Mouse (Mus musculus) limb, embryonic 10.5 days (tissue): ENCODE measurements around the gene Asl. TPM values are rescaled to one million over a fixed set of nuclear protein-coding genes. Genes with fewer than 3 reads are reported as not detected.
"Not testable (repeated sequence)": the region's sequence is repeated elsewhere in the genome, so short reads cannot be mapped to it uniquely, and the experiment has no call there.

Source experiments
- DNase-seq: peaks from one replicate; pipeline ENCODE4 v3.0.0-alpha.2; 2017; ENCODE audit warnings: low spot score
- H3K27ac ChIP-seq: fragments of 300-500 bp; sonication (generic); 2 replicates; pipeline ENCODE4 v1.5.1; 2016; ENCODE audit warnings: mild to moderate bottlenecking
- H3K27me3 ChIP-seq: fragments of 300-500 bp; sonication (generic); 2 replicates; pipeline ENCODE4 v1.6.1; 2016; ENCODE audit warnings: low read depth, mild to moderate bottlenecking; ENCODE audit not compliant: poor library complexity, severe bottlenecking
- H3K36me3 ChIP-seq: fragments of 300-500 bp; sonication (generic); 2 replicates; pipeline ENCODE4 v1.6.1; 2016; ENCODE audit warnings: mild to moderate bottlenecking, moderate library complexity
- H3K4me1 ChIP-seq: fragments of 300-500 bp; sonication (generic); 2 replicates; pipeline ENCODE4 v1.6.1; 2016
- H3K4me3 ChIP-seq: fragments of 300-500 bp; sonication (generic); 2 replicates; pipeline ENCODE4 v1.5.1; 2016; ENCODE audit warnings: mild to moderate bottlenecking, moderate library complexity
- H3K9me3 ChIP-seq: fragments of 300-500 bp; sonication (generic); replicated peaks from 2 replicates; pipeline ENCODE4 v1.6.1; 2016; ENCODE audit warnings: mild to moderate bottlenecking
- WGBS: fragments of 180-500 bp; shearing (Covaris S2); methylation state at CpG from one replicate; pipeline ENCODE4 v1.1.7; 2016; 5-methylcytosine and 5-hydroxymethylcytosine counted together
- polyA plus RNA-seq: library from polyadenylated mRNA; unstranded; fragments of >200 nt; fragmentation: Nextera tagmentation; extraction: Ambion mirVana; gene quantifications from 2 replicates; pipeline ENCODE4 v1.2.1, GENCODE M21; 2016

The Asl gene
- polyA plus RNA-seq, 1 experiment from 2014 or later = 26.1 TPM

DNA sequence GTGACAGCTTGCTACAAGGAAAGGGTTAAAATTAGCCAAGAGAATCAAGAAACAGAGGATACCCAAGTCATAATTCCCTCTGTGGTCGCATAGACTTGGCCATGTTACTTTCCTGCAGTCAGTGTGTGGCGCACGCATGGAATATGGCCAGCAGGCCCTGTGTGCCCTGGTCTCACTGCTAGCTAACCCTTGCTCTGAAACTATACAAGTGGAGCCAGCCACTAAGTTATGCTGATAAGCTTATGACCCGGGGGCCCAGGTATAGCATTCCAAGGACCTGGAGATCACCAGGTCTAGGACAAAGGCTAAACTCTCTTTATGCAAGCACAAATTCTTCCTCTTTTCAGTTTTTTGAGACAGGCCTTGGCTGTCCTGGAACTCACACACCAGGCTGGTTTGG, 11.8 kb upstream of the Asl start:
- Histone ChIP-seq H3K4me1 (no peaks in the 10 kb centered on the region), H3K9me3 (no peaks in the 10 kb centered on the region), H3K27me3 (no peaks in the 10 kb centered on the region), H3K4me3 (no peak overlapping the region), H3K36me3 (peaks cover 86% of the 10 kb centered on the region), H3K27ac (no peak overlapping the region)
- 94% methylated on average over 4 of the region's 4 CpGs for WGBS
- DNase-seq = no peak

DNA sequence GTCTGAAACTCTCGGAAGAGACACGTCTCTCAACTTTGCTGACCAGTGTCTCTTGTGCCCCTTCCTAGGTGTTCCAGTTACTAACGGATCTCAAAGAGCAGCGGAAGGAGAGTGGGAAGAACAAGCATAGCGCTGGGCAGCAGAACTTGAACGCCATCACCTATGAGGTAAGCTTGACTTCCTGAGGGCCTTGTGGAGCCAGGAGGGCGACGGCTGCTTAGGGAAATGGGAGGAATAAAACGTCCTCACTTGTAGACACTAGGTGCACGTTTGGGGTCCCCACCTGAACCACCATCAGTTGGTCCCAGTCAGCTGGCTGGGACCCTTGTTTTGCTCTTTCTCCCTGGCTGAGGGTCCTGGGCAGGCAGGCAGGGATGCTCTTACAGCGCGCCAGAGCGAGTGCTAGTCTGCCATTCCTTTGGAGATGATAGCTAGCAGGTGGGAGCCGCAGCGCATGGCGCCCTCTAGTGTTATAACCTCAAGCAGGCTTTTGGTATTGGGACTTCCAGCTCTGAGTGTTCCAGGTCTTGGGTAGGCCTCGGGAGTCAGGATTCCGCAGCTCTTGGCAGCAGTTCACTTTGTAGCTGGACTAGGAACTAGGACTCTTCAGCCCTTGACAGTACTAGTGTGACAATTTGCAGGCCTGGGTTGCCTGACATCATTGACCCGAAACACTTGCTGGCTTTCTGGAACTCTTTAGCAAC, 8.9 kb upstream of the Asl start:
- H3K36me3 ChIP-seq = peaks cover 70% of the 10 kb centered on the region

DNA sequence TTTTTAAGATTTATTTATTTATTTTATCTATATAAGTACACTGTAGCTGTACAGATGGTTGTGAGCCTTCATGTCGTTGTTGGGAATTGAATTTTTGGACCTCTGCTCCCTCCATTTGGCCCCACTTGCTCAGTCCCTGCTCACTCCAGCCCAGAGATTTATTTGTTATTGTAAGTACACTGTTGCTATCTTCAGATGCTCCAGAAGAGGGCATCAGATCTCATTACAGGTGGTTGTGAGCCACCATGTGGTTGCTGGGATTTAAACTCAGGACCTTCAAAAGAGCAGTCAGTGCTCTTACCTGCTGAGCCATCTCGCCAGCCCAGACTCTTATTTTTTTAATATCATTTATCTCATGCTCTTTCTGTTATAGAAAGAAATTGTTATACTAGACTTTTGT, 7.3 kb upstream of the Asl start:
- not testable (repeated sequence) for H3K4me1 ChIP-seq, H3K27me3 ChIP-seq, H3K9me3 ChIP-seq, DNase-seq, H3K27ac ChIP-seq, H3K4me3 ChIP-seq
- H3K36me3 ChIP-seq = peaks cover 59% of the 10 kb centered on the region
- WGBS = 60% methylated on average over 2 of the region's 2 CpGs

More for the DNA sequence above, 8.9 kb upstream of the Asl start:
- Histone ChIP-seq H3K27ac (no peak overlapping the region), H3K9me3 (no peaks in the 10 kb centered on the region), H3K27me3 (no peaks in the 10 kb centered on the region), H3K4me3 (no peak overlapping the region), H3K4me1 (no peaks in the 10 kb centered on the region)
- WGBS = 68% methylated on average over 19 of the region's 19 CpGs
- DNase-seq = peak; percentile 66

DNA sequence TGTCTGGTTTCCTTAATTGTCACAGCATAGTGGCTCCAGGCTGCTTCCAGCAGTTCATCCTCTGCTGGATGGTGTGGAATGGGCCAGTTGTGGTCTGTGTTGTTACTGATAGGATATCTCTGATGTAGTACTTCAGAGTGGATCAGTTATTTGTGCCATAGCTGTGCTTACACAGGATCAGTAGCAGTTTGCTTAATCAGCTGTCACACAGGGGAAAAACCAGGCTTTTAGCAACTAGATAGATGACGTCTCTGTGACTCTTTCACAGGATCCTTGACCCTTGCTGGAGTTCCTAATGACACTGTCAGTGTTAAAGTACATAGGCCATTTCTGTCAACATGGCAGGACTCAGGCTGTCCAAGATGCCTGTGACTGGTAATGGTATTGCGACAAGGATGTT, 4.8 kb upstream of the Asl start:
- Histone ChIP-seq H3K27ac (no peak overlapping the region), H3K4me1 (peaks cover 9% of the 10 kb centered on the region; the same call in 1 of the 2 replicates), H3K27me3 (no peaks in the 10 kb centered on the region), H3K36me3 (peaks cover 43% of the 10 kb centered on the region), H3K4me3 (no peak overlapping the region), H3K9me3 (no peaks in the 10 kb centered on the region)
- 76% methylated on average over 2 of the region's 2 CpGs for WGBS
- DNase-seq = no peak

DNA sequence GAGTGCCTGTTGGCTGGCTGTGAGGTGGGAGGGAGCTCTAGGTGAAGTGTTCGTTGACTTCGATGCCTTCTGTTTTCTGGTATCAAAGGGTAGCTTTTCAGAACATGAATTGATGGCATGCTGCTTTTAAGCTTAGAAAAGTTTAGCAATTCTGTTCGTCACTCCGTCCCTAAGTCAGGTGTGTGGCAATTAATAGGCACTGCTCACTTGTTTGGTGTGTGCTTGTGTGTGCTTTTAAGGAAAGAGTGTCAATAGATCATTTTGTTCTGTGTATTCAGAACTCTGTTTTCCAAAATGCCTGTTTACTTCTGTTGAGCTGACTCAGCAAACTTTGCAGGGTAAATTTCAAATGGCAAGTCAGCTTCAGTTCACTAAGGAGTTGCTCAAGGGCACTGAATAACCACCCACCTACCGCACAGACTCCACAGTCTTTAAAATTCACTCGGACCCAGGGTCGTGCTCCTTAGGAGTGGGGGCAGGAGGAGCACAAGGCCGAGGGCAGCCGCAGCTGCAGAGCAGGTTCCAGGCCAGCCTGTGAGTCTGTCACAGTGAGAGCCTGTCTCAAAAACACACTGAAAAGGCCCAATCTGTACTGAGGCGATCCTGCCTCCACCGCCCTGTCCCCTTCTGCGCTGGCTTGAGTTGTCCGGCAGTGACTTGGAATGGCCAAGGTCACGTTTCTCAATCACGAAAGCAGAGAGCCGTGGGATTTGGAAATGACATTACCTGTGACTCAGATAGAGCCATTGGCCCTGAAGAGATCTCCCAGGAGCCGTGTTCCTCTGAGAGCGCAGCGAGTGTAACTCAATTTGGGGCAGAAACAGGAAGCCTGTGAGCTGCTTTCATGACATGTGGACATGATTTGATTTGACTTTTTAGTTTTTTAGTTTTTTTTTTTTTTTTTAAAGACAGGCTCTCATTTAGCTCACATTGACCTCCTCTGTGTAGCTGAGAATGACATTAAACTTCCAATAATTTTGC, 2.7 kb upstream of the Asl start:
- DNase-seq = no peak
- H3K4me1 ChIP-seq = peaks cover 9% of the 10 kb centered on the region; the same call in 1 of the 2 replicates
- 95% methylated on average over 19 of the region's 19 CpGs for WGBS
- H3K4me3 ChIP-seq = no peak overlapping the region
- peaks cover 29% of the 10 kb centered on the region for H3K36me3 ChIP-seq
- H3K27me3 ChIP-seq = no peaks in the 10 kb centered on the region
- H3K27ac ChIP-seq = no peak overlapping the region
- H3K9me3 ChIP-seq = no peaks in the 10 kb centered on the region

DNA sequence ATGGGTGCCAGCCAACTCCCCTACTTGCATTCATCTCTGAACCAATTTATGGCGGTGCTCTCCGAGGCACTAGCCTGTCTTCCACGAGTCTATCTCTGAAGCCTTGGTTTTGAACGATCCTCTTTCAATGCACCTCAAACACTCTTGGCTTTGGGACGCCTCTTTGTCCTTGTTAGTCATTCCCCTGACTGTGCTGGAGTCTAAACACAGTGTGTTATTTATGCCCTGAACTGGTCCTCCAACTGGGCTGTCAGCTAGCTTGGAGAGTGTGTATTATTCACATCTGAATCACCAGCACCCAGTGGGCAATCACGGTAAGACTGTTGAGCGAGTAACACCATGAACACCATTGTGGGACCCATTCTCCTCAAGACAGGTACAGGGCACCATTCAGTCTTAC, 1.4 kb downstream of the Asl start:
- Histone ChIP-seq H3K27ac (no peak overlapping the region), H3K27me3 (no peaks in the 10 kb centered on the region), H3K4me3 (no peak overlapping the region), H3K36me3 (peaks cover 9% of the 10 kb centered on the region; the same call in 1 of the 2 replicates), H3K4me1 (peaks cover 17% of the 10 kb centered on the region), H3K9me3 (no peaks in the 10 kb centered on the region)
- no peak for DNase-seq
- WGBS = 86% methylated on average over 7 of the region's 7 CpGs

DNA sequence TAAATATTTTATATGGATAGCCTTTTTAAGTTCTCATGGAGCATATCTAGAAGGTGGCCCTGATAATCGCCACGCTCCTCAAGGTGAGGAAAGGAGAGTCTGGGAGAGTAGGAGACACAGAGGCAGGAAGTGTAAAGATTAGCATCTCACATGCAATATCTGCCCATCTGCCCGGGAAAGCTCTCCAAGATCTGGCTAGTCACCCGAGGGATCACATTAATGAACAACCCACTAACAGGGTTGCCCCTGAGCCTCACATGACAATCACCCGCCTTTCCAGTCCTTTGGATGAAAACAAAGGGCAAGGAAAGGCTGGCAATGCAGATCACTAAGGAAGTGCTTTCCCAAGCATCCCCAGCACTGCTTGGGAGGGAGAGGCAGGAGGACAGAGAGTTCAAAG, 1.9 kb downstream of the Asl start:
- DNase-seq = no peak
- 80% methylated on average over 5 of the region's 5 CpGs for WGBS
- no peaks in the 10 kb centered on the region for H3K27me3 ChIP-seq
- H3K27ac ChIP-seq = no peak overlapping the region
- peaks cover 20% of the 10 kb centered on the region for H3K4me1 ChIP-seq
- H3K36me3 ChIP-seq = peaks cover 9% of the 10 kb centered on the region; the same call in 1 of the 2 replicates
- H3K4me3 ChIP-seq = no peak overlapping the region
- H3K9me3 ChIP-seq = no peaks in the 10 kb centered on the region

DNA sequence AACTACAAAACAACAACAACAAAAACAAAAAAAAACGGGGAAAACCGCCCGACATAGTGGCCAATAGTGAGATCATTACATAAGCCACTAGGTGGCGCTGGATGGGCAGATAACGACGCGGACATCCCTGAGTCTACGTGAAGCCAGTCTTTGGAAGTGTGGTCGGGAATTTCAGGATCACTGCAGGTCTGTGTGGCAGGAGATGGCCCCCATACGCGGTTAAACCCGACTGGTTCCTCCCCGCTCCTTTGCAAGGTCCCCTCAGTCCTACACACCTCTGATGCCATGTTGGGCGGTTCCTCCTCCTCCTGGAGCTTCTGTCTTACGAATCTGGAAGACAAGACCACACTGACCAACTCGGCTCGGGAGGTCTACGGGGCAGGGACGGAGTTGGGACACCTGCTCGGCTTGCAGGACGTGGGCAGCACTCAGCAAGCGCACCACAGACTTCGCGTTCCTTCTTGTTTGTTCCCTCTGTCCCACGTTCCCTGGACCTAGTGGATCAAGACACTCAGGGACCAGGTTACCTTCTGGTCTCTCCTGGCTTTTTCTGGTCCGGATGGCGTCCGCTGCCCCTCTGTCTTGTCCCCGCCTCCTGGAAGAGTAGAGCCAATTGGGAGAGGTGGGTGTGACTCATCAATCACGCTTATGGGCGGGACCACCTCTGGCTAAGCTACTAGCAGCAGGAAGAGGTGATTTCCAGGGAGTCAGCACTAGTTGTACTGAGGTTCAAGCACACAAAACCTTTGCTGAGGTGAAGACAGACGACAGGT, 5.1 kb downstream of the Asl start:
- Histone ChIP-seq H3K27me3 (no peaks in the 10 kb centered on the region), H3K4me1 (peaks cover 30% of the 10 kb centered on the region), H3K4me3 (peak overlapping the region; percentile 54), H3K27ac (peak overlapping the region; percentile 53), H3K36me3 (no peaks in the 10 kb centered on the region), H3K9me3 (no peaks in the 10 kb centered on the region)
- peak; percentile 84 for DNase-seq
- WGBS = under 1% methylated on average over 32 of the region's 32 CpGs

DNA sequence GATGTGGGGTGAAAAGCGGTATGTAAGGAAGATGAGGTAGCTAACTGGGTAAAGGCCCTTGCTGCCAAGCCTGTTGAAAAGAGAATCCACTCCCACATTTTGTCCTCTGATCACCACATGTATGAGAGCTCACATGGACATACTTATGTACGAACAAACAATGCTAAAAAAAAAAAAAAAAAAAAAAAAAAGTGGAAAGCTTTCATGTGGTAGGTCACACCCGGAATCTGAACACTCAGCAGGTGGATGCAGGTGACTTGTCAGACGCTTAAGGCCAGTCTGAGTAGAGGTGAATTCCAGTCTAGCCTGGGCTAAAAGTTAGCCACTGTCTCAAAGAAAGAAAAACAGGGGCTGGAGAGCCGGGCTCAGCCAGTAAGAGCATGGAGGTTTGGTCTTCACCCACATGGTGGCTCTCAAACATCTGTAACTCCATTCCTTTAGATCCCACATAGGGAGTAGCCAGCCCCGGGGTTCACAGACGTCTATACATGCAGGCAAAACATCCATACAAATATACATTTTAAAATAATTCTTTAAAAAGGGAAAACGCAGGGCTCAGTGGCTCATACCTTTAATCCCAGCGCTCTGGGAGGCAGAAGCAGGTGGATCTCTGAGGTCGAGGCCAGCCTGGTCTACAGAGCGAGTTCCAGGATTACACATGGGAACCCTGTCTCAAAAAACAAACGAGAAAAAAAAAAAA, 5.8 kb downstream of the Asl start:
- peaks cover 29% of the 10 kb centered on the region for H3K4me1 ChIP-seq
- no peaks in the 10 kb centered on the region for H3K9me3 ChIP-seq
- 46% methylated on average over 12 of the region's 12 CpGs for WGBS
- DNase-seq = no peak
- peaks cover under 1% of the 10 kb centered on the region; the same call in 1 of the 2 replicates for H3K36me3 ChIP-seq
- no peaks in the 10 kb centered on the region for H3K27me3 ChIP-seq
- H3K27ac ChIP-seq = no peak overlapping the region
- H3K4me3 ChIP-seq = peak overlapping the region; percentile 54

DNA sequence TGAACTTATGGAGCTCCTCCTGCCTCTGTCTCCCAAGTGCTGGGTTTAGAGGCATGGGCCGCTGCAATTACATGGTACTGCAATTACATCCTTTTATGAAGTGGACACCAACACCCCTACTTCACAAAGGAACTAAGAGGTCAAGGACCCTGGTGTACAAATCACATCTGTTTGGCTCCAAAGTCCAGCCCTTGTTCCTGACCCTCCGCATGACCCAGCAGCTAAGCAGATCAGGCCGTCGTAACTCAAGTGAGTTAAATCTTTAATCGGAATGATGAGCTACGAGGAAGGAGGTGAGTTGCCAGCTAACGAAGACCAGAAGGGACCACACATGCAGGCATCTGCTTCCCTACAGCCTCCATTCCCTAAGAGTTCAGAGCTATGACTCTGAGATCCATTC, 6.7 kb downstream of the Asl start:
- Histone ChIP-seq H3K27ac (no peak overlapping the region), H3K27me3 (no peaks in the 10 kb centered on the region), H3K4me3 (no peak overlapping the region), H3K36me3 (peaks cover 5% of the 10 kb centered on the region; the same call in 1 of the 2 replicates), H3K4me1 (peaks cover 29% of the 10 kb centered on the region), H3K9me3 (no peaks in the 10 kb centered on the region)
- DNase-seq = no peak
- WGBS = 38% methylated on average over 7 of the region's 7 CpGs

DNA sequence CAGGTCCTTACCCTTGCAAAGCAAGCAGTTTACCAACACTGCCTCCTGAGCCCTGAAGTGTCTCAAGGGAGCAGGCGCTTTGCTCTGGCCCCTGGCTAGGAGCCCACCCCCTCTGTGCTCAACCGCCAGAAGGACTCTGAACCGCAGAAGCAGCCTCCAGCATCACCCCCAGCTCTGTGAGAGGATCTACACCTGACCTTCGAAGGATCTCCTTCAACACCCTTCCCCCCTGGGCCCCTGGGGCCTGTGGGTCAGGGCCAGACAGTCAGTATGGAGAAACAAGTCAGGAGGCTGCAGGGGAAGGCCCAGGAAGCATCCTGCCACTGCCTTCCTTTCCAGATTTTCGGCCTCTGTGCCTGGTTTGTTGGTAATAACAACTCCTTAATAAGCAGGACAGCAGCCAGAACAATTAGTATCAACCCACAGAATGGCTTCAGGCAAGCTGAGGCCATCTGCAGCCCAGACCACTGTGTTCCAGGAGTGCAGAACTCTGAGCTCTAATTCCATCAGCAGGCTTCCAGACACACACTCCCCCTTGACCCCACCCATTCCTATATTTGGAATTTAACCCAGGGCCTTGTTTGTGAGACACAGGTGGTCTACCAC, 7.6 kb downstream of the Asl start:
- peak; percentile 42 for DNase-seq
- Histone ChIP-seq H3K4me3 (no peak overlapping the region), H3K4me1 (peaks cover 29% of the 10 kb centered on the region), H3K27me3 (no peaks in the 10 kb centered on the region), H3K36me3 (peaks cover 7% of the 10 kb centered on the region), H3K9me3 (no peaks in the 10 kb centered on the region), H3K27ac (peak overlapping the region; percentile 76)
- WGBS = 54% methylated on average over 5 of the region's 5 CpGs

DNA sequence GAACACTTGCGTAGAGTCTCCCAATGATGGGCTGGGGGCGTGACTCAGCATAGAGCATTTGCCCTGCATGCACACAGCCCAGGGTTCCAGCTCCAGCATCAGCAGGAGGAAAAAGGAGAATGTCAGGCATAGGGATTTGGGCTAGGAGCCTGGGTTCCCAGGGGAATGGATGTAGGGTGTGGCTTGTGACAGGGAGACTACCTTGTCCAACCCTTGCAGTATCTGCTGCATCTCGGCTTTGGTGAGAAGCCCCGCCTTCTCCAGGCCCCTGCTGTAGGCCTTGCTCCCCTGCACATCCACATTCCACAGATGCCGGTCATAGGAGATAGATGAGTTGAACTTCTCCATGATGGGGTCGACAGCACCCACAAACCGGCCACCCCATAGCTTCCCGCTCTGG, 9.6 kb downstream of the Asl start:
- no peaks in the 10 kb centered on the region for H3K27me3 ChIP-seq
- H3K9me3 ChIP-seq = no peaks in the 10 kb centered on the region
- 77% methylated on average over 8 of the region's 8 CpGs for WGBS
- DNase-seq = no peak
- peaks cover 27% of the 10 kb centered on the region for H3K36me3 ChIP-seq
- no peak overlapping the region for H3K4me3 ChIP-seq
- peaks cover 28% of the 10 kb centered on the region for H3K4me1 ChIP-seq
- no peak overlapping the region for H3K27ac ChIP-seq
